Mouse (Mus musculus) urinary bladder, adult 18-20 months (tissue): ENCODE measurements around the gene Ptpn3.

ENCODE experiments used
- DNase-seq, 2 experiments: peaks; one replicate each; pipeline ENCODE4 v3.0.0; 2022; ENCODE audit warnings: low spot score in 2 of 2, mixed read lengths in 2 of 2

Ptpn3 gene

GRCm38 (mm10) chr4:57171817-57172216 lies 129.8 kb downstream of the Ptpn3 start:
- DNase-seq = no peak

GRCm38 (mm10) chr4:57168680-57169079 lies 133.0 kb downstream of the Ptpn3 start:
- no peak for DNase-seq

DNA sequence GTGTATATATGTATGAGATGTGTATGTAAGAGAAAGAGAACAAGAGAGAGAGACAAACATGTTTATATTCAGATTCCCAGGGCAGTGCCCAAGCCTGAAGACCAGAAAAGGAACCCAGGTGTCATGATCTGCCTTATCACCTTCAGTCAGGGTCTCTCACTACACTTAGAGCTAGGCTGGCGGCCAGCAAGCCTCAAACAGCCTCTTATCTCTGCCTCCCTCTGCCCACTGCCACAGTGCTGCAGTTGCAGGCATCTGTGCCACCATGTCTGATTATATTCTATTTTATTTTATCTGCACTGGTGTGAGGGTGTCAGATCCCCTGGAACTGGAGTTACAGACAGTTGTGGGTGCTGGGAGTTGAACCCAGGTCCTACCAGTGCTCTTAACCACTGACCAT lies 133.4 kb downstream of the Ptpn3 start:
- DNase-seq = no peak

- peak; percentile 45 to 64 for DNase-seq
These were observed 134.4 kb downstream of the Ptpn3 start for GRCm38 (mm10) chr4:57166922-57167870.

- DNase-seq = no peak
These were observed 136.0 kb downstream of the Ptpn3 start for GRCm38 (mm10) chr4:57165654-57166053.

DNA sequence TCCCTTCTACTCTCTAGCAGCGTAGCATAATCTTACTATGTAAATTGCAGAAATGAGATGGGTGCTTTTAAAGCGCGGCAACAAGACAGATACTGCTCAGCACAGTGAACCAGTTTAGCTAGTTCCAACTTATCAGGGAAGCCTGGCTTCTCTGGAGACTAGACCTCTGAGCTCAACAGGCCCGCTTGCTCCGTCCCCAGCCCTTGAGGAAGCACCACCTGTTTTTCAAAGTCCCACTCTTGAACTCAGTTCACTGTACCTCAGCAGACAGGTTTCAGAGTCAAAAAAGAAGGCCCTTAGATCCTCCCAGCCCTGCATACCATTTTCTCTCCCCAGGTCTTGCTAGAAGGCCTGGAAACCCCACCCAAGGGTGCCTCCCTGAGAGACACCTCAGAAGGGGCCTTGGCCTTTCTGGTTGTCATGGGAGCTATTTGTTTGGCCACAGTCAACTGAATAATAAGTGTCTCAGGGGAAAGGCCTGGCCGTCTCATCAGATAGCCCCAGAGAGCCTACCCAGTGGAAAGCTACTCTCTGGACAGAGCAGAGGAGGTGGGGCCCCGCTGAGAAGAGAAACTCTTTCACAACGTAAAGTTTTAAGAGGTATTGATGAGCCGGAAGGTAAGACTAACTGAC lies 136.9 kb downstream of the Ptpn3 start:
- DNase-seq = no peak

DNA sequence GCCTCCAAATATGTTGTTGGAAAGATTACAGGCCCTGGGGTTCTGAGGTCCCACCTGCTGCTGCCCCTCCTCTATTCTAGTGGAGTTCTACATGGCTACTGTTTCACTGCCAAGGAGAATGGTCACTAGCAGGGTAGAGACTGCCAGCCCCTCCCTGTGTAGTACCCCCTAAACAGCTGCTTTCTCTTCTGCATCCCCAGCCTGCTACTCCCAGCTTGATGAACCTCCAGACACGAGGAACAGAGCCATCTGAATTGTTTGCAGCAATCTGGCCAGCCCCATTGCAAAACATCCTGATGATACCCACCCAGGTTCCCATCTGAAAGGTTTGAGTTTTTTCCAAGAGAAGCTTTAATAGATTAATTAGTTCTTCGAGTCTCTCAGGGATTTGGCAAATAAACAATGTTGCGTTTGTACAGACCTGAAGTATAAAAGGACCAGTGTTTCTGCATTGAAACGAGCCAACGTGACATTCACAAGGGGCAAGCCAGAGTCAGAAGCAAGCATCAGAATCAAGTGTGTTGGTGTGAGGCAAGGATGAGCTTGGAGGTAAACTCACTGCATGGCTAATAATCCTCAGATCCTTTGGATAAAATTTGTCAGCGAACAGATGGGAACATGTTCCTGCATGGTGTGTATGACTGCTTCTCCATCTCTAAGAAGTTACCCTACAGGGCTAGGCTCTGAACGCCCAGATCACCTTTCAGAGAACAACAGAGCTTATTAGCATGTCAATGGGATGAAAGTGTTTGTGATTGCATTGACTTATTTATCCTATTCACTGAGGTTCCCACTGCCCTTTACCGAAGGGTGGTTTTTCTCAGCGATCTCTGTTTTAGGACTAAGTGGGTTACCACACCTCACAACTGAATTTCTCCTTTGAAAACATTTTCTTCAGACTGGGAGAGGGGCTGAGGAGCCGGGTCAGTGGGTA lies 138.6 kb downstream of the Ptpn3 start:
- DNase-seq = no peak

GRCm38 (mm10) chr4:57160571-57160970 lies 141.1 kb downstream of the Ptpn3 start:
- DNase-seq = no peak

- DNase-seq = peak in 1 of 2 experiments; percentile 64
These were observed 145.0 kb downstream of the Ptpn3 start for GRCm38 (mm10) chr4:57156549-57157169.

- DNase-seq = peak in 1 of 2 experiments; percentile 63
These were observed 147.8 kb downstream of the Ptpn3 start for GRCm38 (mm10) chr4:57153838-57154237.

DNA sequence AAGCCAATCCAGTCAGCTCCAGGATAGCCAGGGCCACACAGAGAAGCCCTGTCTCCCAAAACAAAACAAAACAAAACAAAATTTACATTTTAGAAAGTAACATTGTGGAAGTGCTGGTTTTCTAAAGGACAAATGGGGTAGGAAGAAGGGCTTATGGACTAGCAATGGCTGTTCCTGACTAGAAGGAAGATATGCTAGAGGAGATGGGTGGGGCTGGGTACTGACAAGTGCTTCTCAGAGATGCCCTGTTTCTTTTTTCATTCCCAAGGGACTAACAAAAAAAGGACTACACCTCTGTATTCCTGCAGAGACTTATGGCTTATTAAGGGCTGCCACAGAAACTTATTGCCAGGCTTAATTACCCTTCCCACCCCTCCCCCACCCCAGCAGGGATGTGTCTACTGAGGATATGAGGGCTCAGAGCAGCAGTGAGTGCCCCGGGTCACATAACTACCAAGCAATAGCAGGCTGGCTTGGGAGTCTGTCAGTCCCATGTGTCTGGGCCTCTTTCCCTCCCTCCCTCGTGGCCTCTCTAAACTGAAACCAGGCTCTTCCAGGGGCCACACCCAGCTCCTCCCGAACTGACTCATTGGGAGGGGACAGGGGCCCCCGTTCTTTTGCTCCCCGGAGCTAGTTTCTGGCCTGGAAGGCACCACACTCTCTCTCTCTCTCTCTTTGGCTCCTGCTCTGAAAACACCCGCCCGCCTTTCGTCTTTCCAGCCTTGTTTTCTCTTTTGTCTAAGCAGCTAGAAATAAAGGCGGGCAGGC lies 148.4 kb downstream of the Ptpn3 start:
- DNase-seq = peak in 1 of 2 experiments; percentile 82

GRCm38 (mm10) chr4:57148182-57148581 lies 153.5 kb downstream of the Ptpn3 start:
- DNase-seq = no peak

DNA sequence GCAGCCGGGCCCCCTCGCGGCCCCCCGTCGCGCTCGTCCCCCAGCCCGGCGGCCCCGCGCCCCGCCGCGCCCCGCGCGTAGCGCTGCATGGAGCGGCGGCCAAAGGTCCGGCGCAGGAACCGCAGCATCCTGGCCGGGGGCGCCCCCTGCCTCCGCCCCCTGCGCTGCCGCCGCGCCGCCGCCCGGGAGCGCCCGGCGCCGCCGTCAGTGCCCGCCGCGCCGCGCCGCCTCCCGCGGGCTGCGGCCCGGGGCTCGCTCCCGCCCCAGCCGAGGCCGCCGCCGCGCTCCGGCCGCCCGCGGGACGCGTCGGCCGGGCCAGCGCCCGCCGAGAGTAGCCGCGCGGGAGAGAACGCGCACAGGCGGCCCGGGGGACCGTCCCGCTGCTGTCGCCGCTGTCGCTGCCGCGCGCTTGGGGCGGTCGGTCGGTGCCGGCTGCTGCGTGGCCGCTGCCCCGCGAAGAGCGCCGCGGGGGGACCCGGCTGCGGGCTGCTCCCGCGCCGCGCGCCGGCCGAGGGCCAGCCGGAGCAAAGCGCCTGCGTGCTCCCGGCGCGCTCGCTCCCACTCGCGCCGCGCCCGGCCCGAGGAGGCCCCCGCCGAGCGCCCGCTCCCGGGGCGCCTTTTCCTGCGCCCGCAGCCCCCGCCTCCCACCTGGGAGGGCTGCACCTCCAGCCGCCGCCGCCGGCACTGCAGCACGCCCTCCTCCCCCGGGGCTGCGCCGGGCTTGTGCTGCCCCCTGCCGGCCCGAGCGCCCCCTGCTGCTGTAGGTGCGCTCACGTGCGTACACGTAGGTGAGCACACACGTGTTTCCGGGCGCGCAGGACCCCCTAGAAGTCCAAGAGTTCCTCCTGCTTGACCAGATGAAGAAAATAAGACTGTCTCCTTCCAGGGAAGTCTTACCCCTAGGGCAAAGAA lies 158.4 kb downstream of the Ptpn3 start, which contains the start of gene Epb41l4b:
Epb41l4b (minus strand) TSS at position 412 of the 912 bp plus-strand sequence.
- DNase-seq = peak; percentile 70 to 77

DNA sequence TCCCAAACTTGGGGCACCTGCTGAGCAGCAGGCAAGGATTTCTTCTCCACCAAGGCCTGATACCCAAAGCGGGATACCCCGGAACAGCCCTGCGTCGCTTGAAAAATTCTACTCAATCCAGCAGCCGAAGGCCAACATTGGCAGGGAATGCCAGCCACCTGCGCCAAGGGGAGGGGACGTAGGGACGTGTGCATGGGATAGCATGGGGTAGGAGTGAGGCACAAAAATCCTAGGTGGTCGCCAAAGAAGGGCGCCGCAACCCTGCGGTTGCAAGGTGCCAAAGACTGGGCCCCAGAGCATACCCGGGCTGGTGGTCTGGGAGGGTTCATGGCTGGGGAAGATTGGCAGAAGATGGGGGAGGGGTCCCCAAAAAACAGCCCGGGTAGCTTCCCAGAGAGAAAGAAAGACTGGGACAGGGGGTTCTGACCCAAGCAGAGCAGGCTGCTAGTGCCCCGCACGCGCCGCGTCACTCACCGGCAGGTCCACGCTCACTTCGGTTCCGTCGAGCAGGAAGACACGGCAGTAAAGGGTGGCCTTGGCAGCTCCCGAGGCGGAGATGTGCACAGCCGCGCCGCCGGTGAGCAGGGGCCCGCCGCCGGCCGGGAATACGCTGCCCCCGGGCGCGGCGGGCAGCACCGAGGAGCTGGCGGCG lies 159.1 kb downstream of the Ptpn3 start:
- DNase-seq = no peak

DNA sequence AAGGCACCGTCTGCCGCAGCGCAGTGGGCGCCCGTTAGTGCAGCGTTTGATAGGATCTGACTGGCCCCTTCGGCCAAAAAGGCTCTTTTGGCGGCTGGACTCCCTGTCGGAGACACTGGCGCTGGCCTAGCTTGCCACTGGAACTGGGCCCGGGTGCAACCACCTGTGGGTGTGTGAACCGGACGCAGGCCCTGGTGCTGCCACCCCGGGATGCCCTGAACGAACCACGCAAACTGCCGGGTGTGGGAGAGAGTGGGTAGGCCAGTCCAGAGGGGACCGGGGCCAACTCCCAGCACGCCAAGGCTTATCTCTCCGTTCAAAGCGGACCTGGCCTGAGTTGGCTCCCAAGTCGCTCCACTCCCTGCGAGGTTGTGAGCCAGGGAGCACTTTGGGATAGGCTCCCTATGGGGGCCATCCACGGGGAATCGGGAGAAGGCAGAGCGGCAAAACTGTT lies 159.7 kb downstream of the Ptpn3 start:
- peak in 1 of 2 experiments; percentile 56 for DNase-seq

- DNase-seq = no peak
These were observed 160.5 kb downstream of the Ptpn3 start for GRCm38 (mm10) chr4:57140992-57141717.
